Mouse (Mus musculus) stomach, embryonic 16.5 days (tissue): ENCODE results near the gene Fstl1. TPM values are rescaled to one million over a fixed set of nuclear protein-coding genes. Genes with fewer than 3 reads are reported as not detected.

ENCODE experiments used
- ATAC-seq: fragments of 200-750 bp; cut with Nextera tagmentation; 2 replicates; pipeline ENCODE4 v1.8.0; 2017; ENCODE audit warnings: moderate number of reproducible peaks, moderate TSS enrichment; ENCODE audit not compliant: insufficient read depth, low FRiP score
- H3K27ac ChIP-seq: fragments of 300-500 bp; sonication (generic); 2 replicates; pipeline ENCODE4 v1.5.1; 2014; ENCODE audit warnings: low read length
- H3K27me3 ChIP-seq: fragments of 300-500 bp; sonication (generic); 2 replicates; pipeline ENCODE4 v1.6.1; 2014; ENCODE audit warnings: low read length, control low read depth, mixed read lengths; ENCODE audit not compliant: control insufficient read depth, insufficient read depth
- H3K36me3 ChIP-seq: fragments of 300-500 bp; sonication (generic); 2 replicates; pipeline ENCODE4 v1.6.1; 2014; ENCODE audit warnings: low read length; ENCODE audit not compliant: control insufficient read depth, insufficient read depth
- H3K4me1 ChIP-seq: fragments of 300-500 bp; sonication (generic); 2 replicates; pipeline ENCODE4 v1.6.1; 2014; ENCODE audit warnings: low read length, control low read depth, mixed read lengths; ENCODE audit not compliant: control insufficient read depth, insufficient read depth
- H3K4me2 ChIP-seq: fragments of 300-500 bp; sonication (generic); 2 replicates; pipeline ENCODE4 v1.6.1; 2014; ENCODE audit warnings: low read depth, low read length, mixed read lengths
- H3K4me3 ChIP-seq: fragments of 300-500 bp; sonication (generic); replicated peaks from 2 replicates; pipeline ENCODE4 v1.5.1; 2014; ENCODE audit warnings: mild to moderate bottlenecking, low read length
- H3K9ac ChIP-seq: fragments of 300-500 bp; sonication (generic); 2 replicates; pipeline ENCODE4 v1.6.1; 2014; ENCODE audit warnings: low read length
- H3K9me3 ChIP-seq: fragments of 300-500 bp; sonication (generic); replicated peaks from 2 replicates; pipeline ENCODE4 v1.6.1; 2016; ENCODE audit warnings: low read length, control low read depth; ENCODE audit not compliant: control insufficient read depth
- whole genome bisulfite sequencing: fragments of 180-500 bp; shearing (Covaris S2); extraction: QIAGEN DNeasy Blood & Tissue Kit; methylation state at CpG from one replicate; pipeline ENCODE4 v1.1.7; 2014; 5-methylcytosine and 5-hydroxymethylcytosine counted together
- polyA plus RNA-seq: library from polyadenylated mRNA; unstranded; fragments of >200 nt; fragmentation: Nextera tagmentation; extraction: Ambion mirVana; gene quantifications from 2 replicates; pipeline ENCODE4 v1.2.1, GENCODE M21; 2015

Fstl1 gene
- polyA plus RNA-seq, 1 experiment from 2014 or later, result 417 TPM

- Histone ChIP-seq H3K27ac (no peak overlapping the region), H3K27me3 (no peaks in the 10 kb centered on the region), H3K4me2 (no peak overlapping the region), H3K4me1 (peaks cover 9% of the 10 kb centered on the region), H3K9me3 (no peaks in the 10 kb centered on the region), H3K4me3 (no peak overlapping the region), H3K36me3 (no peaks in the 10 kb centered on the region), H3K9ac (no peak overlapping the region)
- WGBS, result 74% methylated on average over 9 of the region's 9 CpGs
- ATAC-seq, result no peak
Measured at GRCm38 (mm10) chr16:37865841-37866240, 89.2 kb downstream of the Fstl1 start.

DNA sequence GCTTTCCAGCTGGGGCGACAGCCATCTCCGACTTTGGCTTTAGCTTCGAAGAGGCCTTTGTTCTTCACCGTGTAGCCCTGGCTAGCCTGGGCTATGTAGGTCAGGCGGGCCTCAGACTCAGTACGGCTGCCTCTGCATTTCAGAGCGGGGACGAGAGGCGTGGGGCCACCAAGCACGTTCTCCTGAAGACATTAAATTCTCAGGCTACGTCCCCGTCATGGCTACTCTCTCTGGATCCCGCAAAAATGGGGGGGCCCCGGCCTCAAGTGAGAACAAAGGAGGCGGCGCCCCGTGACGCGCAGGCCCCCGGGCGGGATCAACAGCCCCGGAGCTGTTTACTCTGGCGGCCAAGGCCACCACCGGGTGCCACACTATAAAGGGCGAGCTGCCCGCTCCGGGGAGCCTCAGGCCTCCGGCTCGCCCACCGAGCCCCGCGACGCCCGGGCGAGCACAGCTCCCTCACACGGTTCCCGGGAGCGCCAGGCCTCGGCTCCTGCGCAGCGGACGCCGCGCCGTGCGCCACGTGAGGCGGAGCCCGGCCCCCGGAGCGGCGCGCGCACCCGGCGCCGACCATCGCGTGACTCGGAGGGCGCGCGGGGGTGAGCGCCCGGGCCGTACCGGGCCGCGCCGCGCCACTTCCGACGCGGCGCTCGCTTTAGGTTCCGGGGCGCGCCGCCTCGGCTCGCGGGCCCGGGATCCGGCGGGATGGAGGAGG, 91.3 kb downstream of the Fstl1 start, which contains the start of gene Lrrc58:
Gene Lrrc58 (plus strand): TSS at position 599 of the 715 bp plus-strand sequence.
- Histone ChIP-seq H3K4me1 (peaks cover 17% of the 10 kb centered on the region), H3K36me3 (no peaks in the 10 kb centered on the region), H3K4me2 (peak within 1 kb of the TSS; percentile 72), H3K9me3 (no peaks in the 10 kb centered on the region), H3K27me3 (no peaks in the 10 kb centered on the region), H3K9ac (peak within 1 kb of the TSS; percentile 99), H3K27ac (peak within 1 kb of the TSS; percentile 98), H3K4me3 (peak within 1 kb of the TSS; percentile 99)
- peak; percentile 94 for ATAC-seq
- WGBS, result under 1% methylated on average over 74 of the region's 86 CpGs

GRCm38 (mm10) chr16:37868506-37869469, 92.1 kb downstream of the Fstl1 start:
- Histone ChIP-seq H3K9ac (peak overlapping the region; percentile 99), H3K27me3 (no peaks in the 10 kb centered on the region), H3K4me1 (peaks cover 17% of the 10 kb centered on the region), H3K27ac (peak overlapping the region; percentile 98), H3K9me3 (no peaks in the 10 kb centered on the region; the same call in 1 of the 2 replicates), H3K4me2 (peak overlapping the region; percentile 72), H3K36me3 (no peaks in the 10 kb centered on the region), H3K4me3 (peak overlapping the region; percentile 99)
- under 1% methylated on average over 87 of the region's 87 CpGs for WGBS
- ATAC-seq, result peak; percentile 71

- no peak for ATAC-seq
- 10% methylated on average over 4 of the region's 4 CpGs for WGBS
- Histone ChIP-seq H3K9ac (peak overlapping the region; percentile 99), H3K27ac (peak overlapping the region; percentile 98), H3K27me3 (no peaks in the 10 kb centered on the region), H3K4me1 (peaks cover 17% of the 10 kb centered on the region), H3K4me3 (peak overlapping the region; percentile 99), H3K9me3 (no peaks in the 10 kb centered on the region; the same call in 1 of the 2 replicates), H3K36me3 (no peaks in the 10 kb centered on the region), H3K4me2 (peak overlapping the region; percentile 72)
Measured at GRCm38 (mm10) chr16:37869470-37870231, 93.0 kb downstream of the Fstl1 start.

- Histone ChIP-seq H3K27ac (no peak overlapping the region; the same call in 1 of the 2 replicates), H3K4me1 (peaks cover 17% of the 10 kb centered on the region), H3K4me3 (no peak overlapping the region), H3K9me3 (no peaks in the 10 kb centered on the region; the same call in 1 of the 2 replicates), H3K4me2 (peak overlapping the region; percentile 16), H3K9ac (no peak overlapping the region), H3K36me3 (no peaks in the 10 kb centered on the region), H3K27me3 (no peaks in the 10 kb centered on the region)
- 70% methylated on average over 4 of the region's 4 CpGs for WGBS
- ATAC-seq, result no peak
Measured at GRCm38 (mm10) chr16:37871112-37871715, 94.5 kb downstream of the Fstl1 start.

DNA sequence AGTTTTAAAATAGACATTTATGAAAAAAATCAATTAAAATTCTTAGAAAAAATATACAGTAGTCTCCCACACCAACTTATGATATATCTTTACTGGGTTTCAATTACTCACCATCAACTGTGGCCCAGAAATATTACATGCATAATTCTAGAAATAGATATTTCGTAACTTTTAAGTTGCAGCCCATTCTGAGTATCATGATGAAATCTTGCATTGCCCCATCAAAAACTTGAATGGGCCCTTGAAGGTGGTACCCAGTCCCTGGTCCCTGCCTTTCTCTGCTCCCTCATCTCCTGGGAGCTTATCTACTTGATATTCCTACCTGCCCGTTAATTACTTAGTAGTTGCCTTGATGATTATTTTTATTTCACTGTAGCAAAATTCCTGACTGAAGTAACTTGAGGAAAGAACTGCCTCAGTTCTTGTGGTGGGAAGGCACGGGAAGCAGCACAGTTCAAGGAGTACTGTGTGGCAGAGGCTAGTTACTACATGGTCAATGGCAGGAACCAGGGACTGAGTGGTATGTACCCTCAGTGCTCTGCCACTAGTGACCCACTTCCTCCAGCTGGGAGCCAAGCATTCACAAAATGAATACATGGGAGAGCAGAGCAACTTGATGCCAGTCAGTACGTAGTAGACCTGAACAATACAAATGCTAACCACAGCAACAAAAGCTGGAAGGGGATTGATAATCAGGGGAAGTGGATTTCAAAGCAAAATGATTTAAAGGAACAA, 98.0 kb downstream of the Fstl1 start:
- no peak for ATAC-seq
- H3K27me3 ChIP-seq, result no peaks in the 10 kb centered on the region
- peaks cover 3% of the 10 kb centered on the region; the same call in 1 of the 2 replicates for H3K36me3 ChIP-seq
- no peaks in the 10 kb centered on the region; the same call in 1 of the 2 replicates for H3K9me3 ChIP-seq
- no peak overlapping the region for H3K4me3 ChIP-seq
- H3K27ac ChIP-seq, result no peak overlapping the region
- no peak overlapping the region for H3K4me2 ChIP-seq
- WGBS, result 80% methylated on average over 4 of the region's 4 CpGs
- H3K4me1 ChIP-seq, result peaks cover 16% of the 10 kb centered on the region
- H3K9ac ChIP-seq, result no peak overlapping the region

DNA sequence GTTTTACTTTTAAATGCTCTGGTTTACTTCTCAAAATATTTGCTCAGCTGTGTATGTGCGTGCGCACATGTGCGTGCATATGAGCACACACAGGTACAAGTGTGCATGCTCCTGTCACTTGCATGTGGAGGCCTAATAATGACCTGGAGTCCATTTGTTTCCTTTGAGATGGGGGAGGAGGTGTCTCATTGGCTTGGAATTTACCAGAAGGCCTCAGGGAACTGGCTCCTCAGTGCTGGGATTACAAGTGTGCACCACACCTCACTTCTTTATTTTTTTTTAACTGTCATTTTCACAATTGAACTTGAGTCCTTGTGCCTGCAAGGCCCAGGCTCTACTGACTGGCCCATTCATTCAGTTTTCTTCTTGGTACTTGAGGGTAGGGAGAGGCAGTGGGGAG, 100.7 kb downstream of the Fstl1 start:
- H3K9me3 ChIP-seq, result no peaks in the 10 kb centered on the region; the same call in 1 of the 2 replicates
- H3K36me3 ChIP-seq, result peaks cover 11% of the 10 kb centered on the region; the same call in 1 of the 2 replicates
- no peak overlapping the region for H3K9ac ChIP-seq
- WGBS, result 94% methylated on average over 3 of the region's 3 CpGs
- ATAC-seq, result no peak
- no peak overlapping the region for H3K4me2 ChIP-seq
- no peak overlapping the region for H3K4me3 ChIP-seq
- H3K27ac ChIP-seq, result no peak overlapping the region
- H3K27me3 ChIP-seq, result no peaks in the 10 kb centered on the region
- no peaks in the 10 kb centered on the region for H3K4me1 ChIP-seq
